Mouse (Mus musculus) liver (tissue): Measurements from ENCODE around the gene Twsg1.
A peak's percentile ranks its signal among the peaks of the same experiment; 100 is the strongest.
"Not testable (repeated sequence)": the region's sequence is repeated elsewhere in the genome, so short reads cannot be mapped to it uniquely, and the experiment has no call there.

Experiments
- DNase-seq: peaks from one replicate; pipeline ENCODE4 v3.0.0-alpha.2; 2020; ENCODE audit warnings: mixed read lengths

Twsg1 gene

GRCm38 (mm10) chr17:65950622-65951404 is at the start of gene Twsg1:
Gene Twsg1 (minus strand): TSS chr17:65951226.
- DNase-seq = peak; percentile 97

GRCm38 (mm10) chr17:65988151-65988820 is 37.3 kb upstream of the Twsg1 start:
- peak; percentile 67 for DNase-seq

- not testable (repeated sequence) for DNase-seq
Measured at GRCm38 (mm10) chr17:65976720-65977119, 25.7 kb upstream of the Twsg1 start.

GRCm38 (mm10) chr17:65967751-65968150 is 16.7 kb upstream of the Twsg1 start:
- DNase-seq = no peak

GRCm38 (mm10) chr17:65962263-65962662 is 11.2 kb upstream of the Twsg1 start:
- no peak for DNase-seq

- DNase-seq = no peak
Measured at GRCm38 (mm10) chr17:65961606-65962136, 10.6 kb upstream of the Twsg1 start.

GRCm38 (mm10) chr17:65959011-65959410 is 8.0 kb upstream of the Twsg1 start:
- no peak for DNase-seq

- DNase-seq = no peak
Measured at GRCm38 (mm10) chr17:65958366-65958765, 7.3 kb upstream of the Twsg1 start.

GRCm38 (mm10) chr17:65957782-65958325 is 6.8 kb upstream of the Twsg1 start:
- no peak for DNase-seq

- DNase-seq = peak; percentile 23
Measured at GRCm38 (mm10) chr17:65956993-65957781, 6.2 kb upstream of the Twsg1 start.

GRCm38 (mm10) chr17:65956140-65956539 is 5.1 kb upstream of the Twsg1 start:
- no peak for DNase-seq

- no peak for DNase-seq
Measured at GRCm38 (mm10) chr17:65953959-65954358, 2.9 kb upstream of the Twsg1 start.

GRCm38 (mm10) chr17:65952083-65952482 is 1.1 kb upstream of the Twsg1 start:
- DNase-seq = no peak

- DNase-seq = no peak
Measured at GRCm38 (mm10) chr17:65950183-65950582, 843 bp downstream of the Twsg1 start.

- DNase-seq = no peak
Measured at GRCm38 (mm10) chr17:65947307-65947706, 3.7 kb downstream of the Twsg1 start.

GRCm38 (mm10) chr17:65945420-65945819 is 5.6 kb downstream of the Twsg1 start:
- DNase-seq = no peak

- DNase-seq = peak; percentile 16
Measured at GRCm38 (mm10) chr17:65942394-65942793, 8.6 kb downstream of the Twsg1 start.

- no peak for DNase-seq
Measured at GRCm38 (mm10) chr17:65941275-65941674, 9.8 kb downstream of the Twsg1 start.

GRCm38 (mm10) chr17:65940221-65940620 is 10.8 kb downstream of the Twsg1 start:
- no peak for DNase-seq

- no peak for DNase-seq
Measured at GRCm38 (mm10) chr17:65939461-65940192, 11.4 kb downstream of the Twsg1 start.

GRCm38 (mm10) chr17:65937671-65938070 is 13.4 kb downstream of the Twsg1 start:
- no peak for DNase-seq

- peak; percentile 41 for DNase-seq
Measured at GRCm38 (mm10) chr17:65933741-65934140, 17.3 kb downstream of the Twsg1 start.
